Mouse (Mus musculus): ENCODE results near the gene Gm6676. TPM values are rescaled to one million over a fixed set of nuclear protein-coding genes. Genes with fewer than 3 reads are reported as not detected.
"Not testable (repeated sequence)": the region's sequence is repeated elsewhere in the genome, so short reads cannot be mapped to it uniquely, and the experiment has no call there.

The Gm6676 gene
- polyA plus RNA-seq (2014; fragmentation: Nextera tagmentation; extraction: Ambion mirVana) = not detected in 2 replicates

DNA sequence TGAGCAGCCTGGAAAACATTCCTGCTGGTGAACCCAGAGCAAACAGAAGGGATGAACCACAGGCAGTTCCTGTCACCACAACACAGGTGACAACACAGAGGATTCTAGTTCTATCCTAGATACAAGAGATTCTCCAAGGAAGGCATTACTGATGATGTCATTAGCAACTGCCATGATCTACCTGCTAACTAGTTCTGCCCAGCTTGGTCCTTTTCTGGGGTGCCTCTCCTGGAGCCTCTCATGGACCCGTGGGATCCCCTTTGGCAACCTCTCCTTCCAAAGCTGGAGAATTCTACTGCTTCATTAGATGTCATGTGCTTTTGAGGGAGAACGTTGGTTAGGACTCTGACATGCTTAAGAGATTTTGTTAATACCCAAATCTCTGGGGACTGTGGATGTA lies at the start of gene Gm6676:
Gm6676 (minus strand) TSS at position 101 of the 400 bp plus-strand sequence.
- not testable (repeated sequence) for H3K4me1 ChIP-seq (ENCODE audit: insufficient read depth); H3K27ac ChIP-seq (ENCODE audit: low read depth); H3K9ac ChIP-seq; H3K9me3 ChIP-seq (ENCODE audit: low read depth, low read length); H3K4me2 ChIP-seq; H3K4me3 ChIP-seq (ENCODE audit: low read depth, low read length); ATAC-seq (ENCODE audit: insufficient read depth); H3K36me3 ChIP-seq (ENCODE audit: insufficient read depth); DNase-seq; H3K27me3 ChIP-seq (ENCODE audit: insufficient read depth, low read length)
- WGBS = no CpG with 5 or more reads among the region's 2 CpGs

DNA sequence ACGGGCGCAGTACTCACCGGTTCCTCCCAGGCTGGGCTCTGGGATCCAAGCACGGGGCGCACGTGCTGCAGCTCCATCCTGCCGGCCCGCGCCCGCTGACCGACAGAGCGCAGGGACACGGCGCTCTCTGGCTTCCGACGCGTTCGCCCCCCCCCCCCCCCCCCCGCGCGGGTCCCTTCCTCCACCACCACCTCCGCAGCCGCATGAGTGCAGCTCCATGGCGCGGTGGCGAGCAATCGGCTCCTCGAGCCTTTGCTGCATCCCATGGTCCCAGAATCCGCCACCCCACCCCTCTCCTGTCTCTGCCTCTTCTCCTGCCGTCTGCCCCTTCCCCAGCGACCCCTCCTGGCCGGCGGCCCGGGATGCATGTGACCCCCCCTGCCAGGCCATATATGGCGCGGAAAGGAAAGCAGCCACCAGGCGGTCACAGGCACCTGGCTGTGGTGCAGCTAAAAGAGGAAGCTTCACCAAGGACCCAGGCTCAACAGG lies 49.3 kb upstream of the Gm6676 start, which contains the start of gene Gm3512:
Gm3512 (minus strand) TSS at position 51 of the 489 bp plus-strand sequence.
- H3K9ac ChIP-seq; H3K4me3 ChIP-seq (ENCODE audit: low read depth, low read length); ATAC-seq (ENCODE audit: insufficient read depth); H3K36me3 ChIP-seq (ENCODE audit: insufficient read depth); H3K4me1 ChIP-seq (ENCODE audit: insufficient read depth); DNase-seq; H3K27ac ChIP-seq (ENCODE audit: low read depth); H3K9me3 ChIP-seq (ENCODE audit: low read depth, low read length); H3K27me3 ChIP-seq (ENCODE audit: insufficient read depth, low read length); H3K4me2 ChIP-seq: not testable (repeated sequence)
- WGBS = no CpG with 5 or more reads among the region's 37 CpGs

DNA sequence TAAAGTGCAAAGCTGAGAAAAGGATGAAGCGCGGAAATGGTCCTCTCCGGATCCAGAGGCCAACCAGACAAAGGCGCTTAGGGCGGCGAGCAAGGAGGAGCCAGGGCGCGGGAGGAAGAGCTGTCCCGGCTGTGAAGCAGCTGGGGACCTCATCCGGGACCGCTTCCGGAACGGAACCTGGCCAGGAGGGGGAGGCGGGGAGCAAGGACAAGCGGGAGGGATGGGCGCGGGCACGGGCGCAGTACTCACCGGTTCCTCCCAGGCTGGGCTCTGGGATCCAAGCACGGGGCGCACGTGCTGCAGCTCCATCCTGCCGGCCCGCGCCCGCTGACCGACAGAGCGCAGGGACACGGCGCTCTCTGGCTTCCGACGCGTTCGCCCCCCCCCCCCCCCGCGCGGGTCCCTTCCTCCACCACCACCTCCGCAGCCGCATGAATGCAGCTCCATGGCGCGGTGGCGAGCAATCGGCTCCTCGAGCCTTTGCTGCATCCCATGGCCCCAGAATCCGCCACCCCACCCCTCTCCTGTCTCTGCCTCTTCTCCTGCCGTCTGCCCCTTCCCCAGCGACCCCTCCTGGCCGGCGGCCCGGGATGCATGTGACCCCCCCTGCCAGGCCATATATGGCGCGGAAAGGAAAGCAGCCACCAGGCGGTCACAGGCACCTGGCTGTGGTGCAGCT lies 19.9 kb downstream of the Gm6676 start:
- not testable (repeated sequence) for H3K9me3 ChIP-seq (ENCODE audit: low read depth, low read length); H3K4me1 ChIP-seq (ENCODE audit: insufficient read depth); H3K36me3 ChIP-seq (ENCODE audit: insufficient read depth); H3K27me3 ChIP-seq (ENCODE audit: insufficient read depth, low read length); H3K27ac ChIP-seq (ENCODE audit: low read depth)
- 0% methylated on average over 8 of the region's 54 CpGs for WGBS
- ATAC-seq (ENCODE audit: insufficient read depth) = peak; percentile 66; the same call in 1 of the 2 replicates
- Histone ChIP-seq H3K9ac (peak overlapping the region; percentile 29; the same call in 1 of the 2 replicates), H3K4me3 (ENCODE audit: low read depth, low read length) (peak overlapping the region; percentile 37), H3K4me2 (peak overlapping the region; percentile 54)
- peak; percentile 35 for DNase-seq
- TF ChIP-seq CTCF (IDR thresholded peaks at IDR 0.05; ENCODE audit: low read depth) = 0 out of 2 replicates have a peak, but pooled peaks have one; percentile 6

DNA sequence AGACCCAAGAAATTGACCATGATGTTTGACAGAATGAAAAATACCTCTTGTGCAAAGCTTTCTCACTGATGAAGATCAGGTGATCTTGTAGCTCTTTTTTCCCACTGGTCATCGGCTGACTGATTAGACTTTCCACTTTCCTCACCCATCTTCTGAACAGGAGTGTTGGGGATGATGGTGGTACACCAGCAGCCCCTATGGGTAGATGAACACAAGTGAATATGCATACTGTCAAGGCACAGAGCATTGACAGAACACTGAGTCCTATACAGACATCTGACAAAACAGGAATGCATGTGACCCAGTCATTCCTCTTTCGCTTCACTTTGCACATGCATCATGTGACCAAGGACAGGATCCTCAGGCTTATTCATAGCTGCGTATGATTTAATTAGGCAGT lies 24.7 kb downstream of the Gm6676 start, which contains the start of gene Gm3696:
Gm3696 (minus strand) TSS at position 101 of the 400 bp plus-strand sequence.
- 57% methylated on average over 1 of the region's 3 CpGs for WGBS
- H3K4me2 ChIP-seq; H3K9ac ChIP-seq; DNase-seq; H3K36me3 ChIP-seq (ENCODE audit: insufficient read depth); ATAC-seq (ENCODE audit: insufficient read depth); H3K27me3 ChIP-seq (ENCODE audit: insufficient read depth, low read length); H3K27ac ChIP-seq (ENCODE audit: low read depth); H3K9me3 ChIP-seq (ENCODE audit: low read depth, low read length); H3K4me3 ChIP-seq (ENCODE audit: low read depth, low read length); H3K4me1 ChIP-seq (ENCODE audit: insufficient read depth): not testable (repeated sequence)

Other genes starting within 250 kb of the Gm6676 start
- 0.88 and 1.0 TPM in 2 replicates for gene Gm3667, start 235.4 kb downstream of the Gm6676 start, polyA plus RNA-seq (2014; fragmentation: Nextera tagmentation; extraction: Ambion mirVana)
- not detected in 2 replicates for gene Gm6356, start 151.6 kb downstream of the Gm6676 start, polyA plus RNA-seq (2014; fragmentation: Nextera tagmentation; extraction: Ambion mirVana)
- gene Gm10406, start 98.0 kb downstream of the Gm6676 start, polyA plus RNA-seq (2014; fragmentation: Nextera tagmentation; extraction: Ambion mirVana) = 0.66 and 0.93 TPM in 2 replicates
- gene Gm3685, start 80.4 kb downstream of the Gm6676 start, polyA plus RNA-seq (2014; fragmentation: Nextera tagmentation; extraction: Ambion mirVana) = not detected in 2 replicates
- gene Gm3696, start 24.8 kb downstream of the Gm6676 start, polyA plus RNA-seq (2014; fragmentation: Nextera tagmentation; extraction: Ambion mirVana) = 1.9 TPM in 2 replicates
- gene Gm3512, start 49.1 kb upstream of the Gm6676 start, polyA plus RNA-seq (2014; fragmentation: Nextera tagmentation; extraction: Ambion mirVana) = 3.5 and 4.2 TPM in 2 replicates
- not detected in 2 replicates for gene Gm16434, start 69.1 kb upstream of the Gm6676 start, polyA plus RNA-seq (2014; fragmentation: Nextera tagmentation; extraction: Ambion mirVana)
- not detected in 2 replicates for gene Gm3727, start 139.3 kb upstream of the Gm6676 start, polyA plus RNA-seq (2014; fragmentation: Nextera tagmentation; extraction: Ambion mirVana)
- gene Gm3739, start 189.6 kb upstream of the Gm6676 start, polyA plus RNA-seq (2014; fragmentation: Nextera tagmentation; extraction: Ambion mirVana) = 0.68 and 1.0 TPM in 2 replicates
- gene Gm5797, start 207.0 kb upstream of the Gm6676 start, polyA plus RNA-seq (2014; fragmentation: Nextera tagmentation; extraction: Ambion mirVana) = not detected in 2 replicates
- gene Gm8374, start 239.7 kb upstream of the Gm6676 start, polyA plus RNA-seq (2014; fragmentation: Nextera tagmentation; extraction: Ambion mirVana) = not detected in 2 replicates